Mouse (Mus musculus) ovary, postnatal 36 days (tissue): ENCODE measurements around the gene Cux2.
A peak's percentile ranks its signal among the peaks of the same experiment; 100 is the strongest.

Experiments used
- DNase-seq: peaks from one replicate; pipeline ENCODE4 v3.0.0; 2022; ENCODE audit warnings: low spot score, mixed read lengths

Gene Cux2

GRCm38 (mm10) chr5:122050017-122050831, at the start of gene Cux2:
Gene Cux2, minus strand, starts transcription at chr5:122050102.
- DNase-seq, result peak; percentile 78

GRCm38 (mm10) chr5:122094439-122094838, 44.5 kb upstream of the Cux2 start:
- DNase-seq, result no peak

- no peak for DNase-seq
Measured at GRCm38 (mm10) chr5:122093734-122094133, 43.8 kb upstream of the Cux2 start.

- DNase-seq, result no peak
Measured at GRCm38 (mm10) chr5:122092794-122093193, 42.9 kb upstream of the Cux2 start.

GRCm38 (mm10) chr5:122091070-122091469, 41.2 kb upstream of the Cux2 start:
- DNase-seq, result peak; percentile 52

- DNase-seq, result no peak
Measured at GRCm38 (mm10) chr5:122089664-122090063, 39.8 kb upstream of the Cux2 start.

GRCm38 (mm10) chr5:122088917-122089316, 39.0 kb upstream of the Cux2 start:
- DNase-seq, result peak; percentile 84

GRCm38 (mm10) chr5:122086121-122086520, 36.2 kb upstream of the Cux2 start:
- DNase-seq, result no peak

GRCm38 (mm10) chr5:122085291-122085690, 35.4 kb upstream of the Cux2 start:
- no peak for DNase-seq

GRCm38 (mm10) chr5:122084470-122084869, 34.6 kb upstream of the Cux2 start:
- no peak for DNase-seq

- DNase-seq, result no peak
Measured at GRCm38 (mm10) chr5:122083282-122083681, 33.4 kb upstream of the Cux2 start.

GRCm38 (mm10) chr5:122081471-122081870, 31.6 kb upstream of the Cux2 start:
- no peak for DNase-seq

- no peak for DNase-seq
Measured at GRCm38 (mm10) chr5:122080930-122081329, 31.0 kb upstream of the Cux2 start.

- DNase-seq, result no peak
Measured at GRCm38 (mm10) chr5:122079796-122080195, 29.9 kb upstream of the Cux2 start.

- no peak for DNase-seq
Measured at GRCm38 (mm10) chr5:122077244-122077643, 27.3 kb upstream of the Cux2 start.

- no peak for DNase-seq
Measured at GRCm38 (mm10) chr5:122075736-122076135, 25.8 kb upstream of the Cux2 start.

- DNase-seq, result no peak
Measured at GRCm38 (mm10) chr5:122071997-122072396, 22.1 kb upstream of the Cux2 start.

GRCm38 (mm10) chr5:122070963-122071800, 21.3 kb upstream of the Cux2 start:
- DNase-seq, result no peak

- no peak for DNase-seq
Measured at GRCm38 (mm10) chr5:122068563-122068962, 18.7 kb upstream of the Cux2 start.

GRCm38 (mm10) chr5:122063204-122063933, 13.5 kb upstream of the Cux2 start:
- DNase-seq, result no peak

- DNase-seq, result no peak
Measured at GRCm38 (mm10) chr5:122062479-122062878, 12.6 kb upstream of the Cux2 start.

GRCm38 (mm10) chr5:122060767-122061333, 10.9 kb upstream of the Cux2 start:
- no peak for DNase-seq
